Mouse (Mus musculus): ENCODE data around the gene Gm10160. TPM values are rescaled to one million over a fixed set of nuclear protein-coding genes. Genes with fewer than 3 reads are reported as not detected.

Gm10160 gene
- polyA plus RNA-seq, 1 experiment from 2014 or later, result not detected

DNA sequence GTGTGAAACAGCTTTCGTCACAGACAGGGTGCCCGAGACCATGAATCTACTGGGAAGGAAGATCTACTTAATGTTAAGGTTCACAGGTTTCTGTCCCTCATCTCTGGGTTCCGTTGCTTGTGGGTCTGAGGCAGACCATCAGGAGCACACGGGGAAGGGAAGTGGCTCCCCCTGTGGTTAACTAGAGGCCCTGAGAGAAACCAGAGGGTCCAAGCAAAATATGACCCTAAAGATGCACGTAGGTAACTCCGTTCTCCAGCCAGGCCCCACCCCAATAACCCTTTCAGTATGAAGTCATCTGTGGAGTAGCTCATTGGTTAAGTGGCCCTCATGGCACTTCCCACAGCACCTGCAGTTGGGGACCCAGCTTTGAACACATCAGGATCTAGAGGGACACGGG is 6.0 kb downstream of the Gm10160 start:
- H3K4me3 ChIP-seq (ENCODE audit: low read depth, low read length), result no peak overlapping the region
- WGBS, result 85% methylated on average over 7 of the region's 7 CpGs

DNA sequence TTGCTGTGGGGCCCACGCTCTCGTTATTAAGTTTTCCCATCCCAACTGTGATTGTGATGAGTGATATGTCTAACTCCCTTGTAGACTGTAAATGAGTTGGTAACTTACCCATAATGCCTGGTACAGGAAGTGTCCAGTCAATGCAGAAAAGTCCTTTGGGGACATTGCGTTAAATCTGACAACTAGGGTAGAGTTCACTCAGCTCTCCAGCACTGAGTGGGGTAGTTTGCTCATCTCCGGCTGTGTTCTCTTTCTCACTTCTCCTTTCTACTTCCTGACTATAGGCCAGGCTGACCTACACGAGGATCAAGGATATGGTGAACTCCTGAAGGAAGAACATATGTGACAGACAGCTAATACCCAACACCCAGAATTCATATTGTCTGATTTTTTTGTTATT is 6.4 kb downstream of the Gm10160 start:
- Histone ChIP-seq H3K4me2 (no peak overlapping the region), H3K27ac (ENCODE audit: low read depth, low read length) (no peak overlapping the region), H3K9me3 (ENCODE audit: control insufficient read depth, low read length) (no peaks in the 10 kb centered on the region), H3K27me3 (ENCODE audit: control insufficient read depth, insufficient read depth, low read length) (no peaks in the 10 kb centered on the region), H3K4me3 (ENCODE audit: low read depth, low read length) (no peak overlapping the region), H3K9ac (ENCODE audit: low read length) (no peak overlapping the region), H3K4me1 (ENCODE audit: control insufficient read depth, insufficient read depth, low read length) (no peaks in the 10 kb centered on the region), H3K36me3 (ENCODE audit: control insufficient read depth, insufficient read depth, low read length) (no peaks in the 10 kb centered on the region)
- DNase-seq (ENCODE audit: low spot score, missing footprints) (no peak), ATAC-seq (ENCODE audit: low FRiP score) (no peak)
- WGBS, result 90% methylated on average over 5 of the region's 5 CpGs

More for the DNA sequence above, 6.0 kb downstream of the Gm10160 start:
- Histone ChIP-seq H3K36me3 (ENCODE audit: control insufficient read depth, insufficient read depth, low read length) (no peaks in the 10 kb centered on the region), H3K27me3 (ENCODE audit: control insufficient read depth, insufficient read depth, low read length) (no peaks in the 10 kb centered on the region), H3K9ac (ENCODE audit: low read length) (no peak overlapping the region), H3K9me3 (ENCODE audit: control insufficient read depth, low read length) (no peaks in the 10 kb centered on the region), H3K4me1 (ENCODE audit: control insufficient read depth, insufficient read depth, low read length) (no peaks in the 10 kb centered on the region), H3K4me2 (no peak overlapping the region), H3K27ac (ENCODE audit: low read depth, low read length) (no peak overlapping the region)
- DNase-seq (ENCODE audit: low spot score, missing footprints) (no peak), ATAC-seq (ENCODE audit: low FRiP score) (no peak)

DNA sequence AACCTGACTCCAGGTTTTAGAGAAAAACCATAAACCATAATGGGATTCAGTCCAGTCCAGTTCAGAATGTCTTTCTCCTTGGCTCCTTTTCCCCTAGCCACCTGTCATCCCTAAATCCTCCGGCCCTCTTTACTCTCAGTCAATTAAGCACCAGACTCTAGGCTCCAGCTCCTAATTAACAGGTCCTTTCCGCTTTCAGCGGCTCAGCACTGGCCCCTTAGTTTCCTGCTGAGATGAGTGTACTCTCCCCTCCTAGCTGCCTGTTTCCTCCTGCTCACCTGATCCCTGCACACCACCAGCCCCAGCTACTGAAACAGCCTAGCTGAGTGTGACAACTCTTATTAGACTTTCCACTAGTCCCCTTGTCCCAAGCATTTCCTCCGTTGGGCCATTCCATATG is 7.8 kb downstream of the Gm10160 start:
- no peak for DNase-seq (ENCODE audit: low spot score, missing footprints)
- no peak overlapping the region for H3K9ac ChIP-seq (ENCODE audit: low read length)
- ATAC-seq (ENCODE audit: low FRiP score), result no peak
- H3K27ac ChIP-seq (ENCODE audit: low read depth, low read length), result no peak overlapping the region
- H3K4me2 ChIP-seq, result no peak overlapping the region
- WGBS, result 36% methylated on average over 4 of the region's 4 CpGs
- H3K27me3 ChIP-seq (ENCODE audit: control insufficient read depth, insufficient read depth, low read length), result no peaks in the 10 kb centered on the region
- H3K9me3 ChIP-seq (ENCODE audit: control insufficient read depth, low read length), result no peaks in the 10 kb centered on the region
- H3K4me3 ChIP-seq (ENCODE audit: low read depth, low read length), result no peak overlapping the region
- no peaks in the 10 kb centered on the region for H3K4me1 ChIP-seq (ENCODE audit: control insufficient read depth, insufficient read depth, low read length)
- H3K36me3 ChIP-seq (ENCODE audit: control insufficient read depth, insufficient read depth, low read length), result no peaks in the 10 kb centered on the region

- Histone ChIP-seq H3K9ac (ENCODE audit: low read length) (no peak overlapping the region), H3K4me3 (ENCODE audit: low read depth, low read length) (no peak overlapping the region), H3K9me3 (ENCODE audit: control insufficient read depth, low read length) (no peaks in the 10 kb centered on the region), H3K4me2 (no peak overlapping the region), H3K36me3 (ENCODE audit: control insufficient read depth, insufficient read depth, low read length) (no peaks in the 10 kb centered on the region), H3K27me3 (ENCODE audit: control insufficient read depth, insufficient read depth, low read length) (no peaks in the 10 kb centered on the region), H3K27ac (ENCODE audit: low read depth, low read length) (no peak overlapping the region), H3K4me1 (ENCODE audit: control insufficient read depth, insufficient read depth, low read length) (no peaks in the 10 kb centered on the region)
- 53% methylated on average over 8 of the region's 8 CpGs for whole genome bisulfite sequencing
- ATAC-seq (ENCODE audit: low FRiP score) (no peak), DNase-seq (ENCODE audit: low spot score, missing footprints) (no peak)
Observed at GRCm38 (mm10) chr7:81847010-81847409, 8.6 kb downstream of the Gm10160 start.

DNA sequence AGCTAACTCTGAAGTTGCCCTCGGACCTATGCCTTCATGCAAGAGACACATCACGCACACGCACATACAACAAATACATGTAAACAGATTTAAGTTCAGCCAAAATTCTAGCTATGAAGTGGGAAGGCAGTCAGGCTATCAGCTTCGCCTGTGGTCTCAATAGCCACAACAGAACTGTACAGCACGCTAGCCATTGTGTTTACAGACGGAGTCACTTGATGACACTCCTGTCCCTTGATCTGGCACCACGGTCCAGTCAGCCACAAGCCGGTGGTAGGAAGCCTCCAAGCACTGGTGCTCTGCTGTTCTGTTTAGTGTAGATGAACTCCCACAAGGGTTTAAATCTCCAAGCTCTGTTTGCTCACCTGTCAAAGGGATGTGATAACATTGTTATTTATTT is 9.6 kb downstream of the Gm10160 start:
- no peak overlapping the region for H3K27ac ChIP-seq (ENCODE audit: low read depth, low read length)
- H3K27me3 ChIP-seq (ENCODE audit: control insufficient read depth, insufficient read depth, low read length), result no peaks in the 10 kb centered on the region
- no peak overlapping the region for H3K9ac ChIP-seq (ENCODE audit: low read length)
- H3K9me3 ChIP-seq (ENCODE audit: control insufficient read depth, low read length), result no peaks in the 10 kb centered on the region
- H3K36me3 ChIP-seq (ENCODE audit: control insufficient read depth, insufficient read depth, low read length), result no peaks in the 10 kb centered on the region
- H3K4me2 ChIP-seq, result no peak overlapping the region
- H3K4me1 ChIP-seq (ENCODE audit: control insufficient read depth, insufficient read depth, low read length), result no peaks in the 10 kb centered on the region
- ATAC-seq (ENCODE audit: low FRiP score) (no peak), DNase-seq (ENCODE audit: low spot score, missing footprints) (no peak)
- 86% methylated on average over 8 of the region's 8 CpGs for WGBS
- H3K4me3 ChIP-seq (ENCODE audit: low read depth, low read length), result no peak overlapping the region

- H3K9ac ChIP-seq (ENCODE audit: low read length), result no peak overlapping the region
- no peak for ATAC-seq (ENCODE audit: low FRiP score)
- DNase-seq (ENCODE audit: low spot score, missing footprints), result no peak
- no peak overlapping the region for H3K4me3 ChIP-seq (ENCODE audit: low read depth, low read length)
- H3K4me2 ChIP-seq, result no peak overlapping the region
- H3K36me3 ChIP-seq (ENCODE audit: control insufficient read depth, insufficient read depth, low read length), result no peaks in the 10 kb centered on the region
- H3K9me3 ChIP-seq (ENCODE audit: control insufficient read depth, low read length), result no peaks in the 10 kb centered on the region
- H3K4me1 ChIP-seq (ENCODE audit: control insufficient read depth, insufficient read depth, low read length), result no peaks in the 10 kb centered on the region
- H3K27me3 ChIP-seq (ENCODE audit: control insufficient read depth, insufficient read depth, low read length), result no peaks in the 10 kb centered on the region
- H3K27ac ChIP-seq (ENCODE audit: low read depth, low read length), result no peak overlapping the region
- 84% methylated on average over 3 of the region's 3 CpGs for WGBS
Observed at GRCm38 (mm10) chr7:81845313-81845712, 10.3 kb downstream of the Gm10160 start.

GRCm38 (mm10) chr7:81844801-81845200 is 10.8 kb downstream of the Gm10160 start:
- no peak overlapping the region for H3K4me3 ChIP-seq (ENCODE audit: low read depth, low read length)
- no peak overlapping the region for H3K9ac ChIP-seq (ENCODE audit: low read length)
- H3K36me3 ChIP-seq (ENCODE audit: control insufficient read depth, insufficient read depth, low read length), result no peaks in the 10 kb centered on the region
- no peaks in the 10 kb centered on the region for H3K9me3 ChIP-seq (ENCODE audit: control insufficient read depth, low read length)
- DNase-seq (ENCODE audit: low spot score, missing footprints) (peak; percentile 41), ATAC-seq (ENCODE audit: low FRiP score) (no peak)
- H3K27me3 ChIP-seq (ENCODE audit: control insufficient read depth, insufficient read depth, low read length), result no peaks in the 10 kb centered on the region
- no peak overlapping the region for H3K27ac ChIP-seq (ENCODE audit: low read depth, low read length)
- 88% methylated on average over 11 of the region's 11 CpGs for WGBS
- no peaks in the 10 kb centered on the region for H3K4me1 ChIP-seq (ENCODE audit: control insufficient read depth, insufficient read depth, low read length)
- H3K4me2 ChIP-seq, result no peak overlapping the region

GRCm38 (mm10) chr7:81843903-81844302 is 11.7 kb downstream of the Gm10160 start:
- no peak overlapping the region for H3K4me3 ChIP-seq (ENCODE audit: low read depth, low read length)
- DNase-seq (ENCODE audit: low spot score, missing footprints) (peak; percentile 28), ATAC-seq (ENCODE audit: low FRiP score) (no peak)
- H3K36me3 ChIP-seq (ENCODE audit: control insufficient read depth, insufficient read depth, low read length), result no peaks in the 10 kb centered on the region
- H3K27me3 ChIP-seq (ENCODE audit: control insufficient read depth, insufficient read depth, low read length), result no peaks in the 10 kb centered on the region
- H3K9ac ChIP-seq (ENCODE audit: low read length), result no peak overlapping the region
- H3K27ac ChIP-seq (ENCODE audit: low read depth, low read length), result no peak overlapping the region
- H3K4me2 ChIP-seq, result no peak overlapping the region
- H3K9me3 ChIP-seq (ENCODE audit: control insufficient read depth, low read length), result no peaks in the 10 kb centered on the region
- 64% methylated on average over 8 of the region's 8 CpGs for WGBS
- H3K4me1 ChIP-seq (ENCODE audit: control insufficient read depth, insufficient read depth, low read length), result no peaks in the 10 kb centered on the region

GRCm38 (mm10) chr7:81842998-81843397 is 12.6 kb downstream of the Gm10160 start:
- DNase-seq (ENCODE audit: low spot score, missing footprints) (peak; percentile 14), ATAC-seq (ENCODE audit: low FRiP score) (no peak)
- Histone ChIP-seq H3K9me3 (ENCODE audit: control insufficient read depth, low read length) (no peaks in the 10 kb centered on the region), H3K27me3 (ENCODE audit: control insufficient read depth, insufficient read depth, low read length) (no peaks in the 10 kb centered on the region), H3K4me1 (ENCODE audit: control insufficient read depth, insufficient read depth, low read length) (no peaks in the 10 kb centered on the region), H3K4me2 (no peak overlapping the region), H3K27ac (ENCODE audit: low read depth, low read length) (no peak overlapping the region), H3K36me3 (ENCODE audit: control insufficient read depth, insufficient read depth, low read length) (no peaks in the 10 kb centered on the region), H3K4me3 (ENCODE audit: low read depth, low read length) (no peak overlapping the region), H3K9ac (ENCODE audit: low read length) (no peak overlapping the region)
- 79% methylated on average over 1 of the region's 1 CpGs for WGBS

DNA sequence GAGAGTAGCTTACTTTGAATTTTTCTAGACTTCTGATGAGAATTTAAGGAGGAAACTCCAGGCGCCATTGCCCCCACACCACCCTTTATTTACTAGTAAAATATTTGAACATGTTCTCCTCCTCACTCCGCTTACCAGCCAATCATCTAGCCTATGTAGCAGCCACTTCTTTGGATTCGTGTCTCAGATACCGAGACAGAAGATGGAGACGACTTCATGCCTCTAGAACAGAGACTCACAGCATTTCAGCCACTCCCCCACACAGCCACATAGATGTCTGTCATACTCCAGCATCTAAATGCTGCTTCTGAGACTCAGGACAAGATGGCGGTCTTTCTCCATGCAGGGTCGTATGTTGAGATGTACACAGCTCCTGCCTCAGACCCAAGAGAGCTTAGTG is 13.5 kb downstream of the Gm10160 start:
- no peak overlapping the region for H3K9ac ChIP-seq (ENCODE audit: low read length)
- no peaks in the 10 kb centered on the region for H3K27me3 ChIP-seq (ENCODE audit: control insufficient read depth, insufficient read depth, low read length)
- H3K4me2 ChIP-seq, result no peak overlapping the region
- 89% methylated on average over 7 of the region's 7 CpGs for WGBS
- DNase-seq (ENCODE audit: low spot score, missing footprints) (peak; percentile 61), ATAC-seq (ENCODE audit: low FRiP score) (no peak)
- H3K4me1 ChIP-seq (ENCODE audit: control insufficient read depth, insufficient read depth, low read length), result no peaks in the 10 kb centered on the region
- no peaks in the 10 kb centered on the region for H3K9me3 ChIP-seq (ENCODE audit: control insufficient read depth, low read length)
- H3K4me3 ChIP-seq (ENCODE audit: low read depth, low read length), result no peak overlapping the region
- H3K27ac ChIP-seq (ENCODE audit: low read depth, low read length), result no peak overlapping the region
- H3K36me3 ChIP-seq (ENCODE audit: control insufficient read depth, insufficient read depth, low read length), result no peaks in the 10 kb centered on the region
